Mouse (Mus musculus): ENCODE results near the gene Fem1a. TPM values are rescaled to one million over a fixed set of nuclear protein-coding genes. Genes with fewer than 3 reads are reported as not detected.

Fem1a gene
- 14.0 and 16.3 TPM in 2 replicates for polyA plus RNA-seq (2015; fragmentation: Nextera tagmentation; extraction: Ambion mirVana)

GRCm38 (mm10) chr17:56256239-56256881 lies at the start of gene Fem1a:
Gene Fem1a, plus strand, starts transcription at chr17:56256810.

GRCm38 (mm10) chr17:56218377-56219191 lies 38.0 kb upstream of the Fem1a start, which contains the start of gene Dpp9:
Gene Dpp9, minus strand, starts transcription at chr17:56218905.

GRCm38 (mm10) chr17:56276643-56277566 lies 20.3 kb downstream of the Fem1a start, which contains the start of gene Ticam1:
Gene Ticam1, minus strand, starts transcription at chr17:56276786.

GRCm38 (mm10) chr17:56292531-56293222 lies 36.1 kb downstream of the Fem1a start, which contains the start of gene Plin3:
Gene Plin3, minus strand, starts transcription at chr17:56292873.

GRCm38 (mm10) chr17:56300186-56300585 lies 43.6 kb downstream of the Fem1a start, which contains the start of gene Arrdc5:
Gene Arrdc5, minus strand, starts transcription at chr17:56300286.

GRCm38 (mm10) chr17:56303160-56303846 lies 46.7 kb downstream of the Fem1a start, which contains the start of gene Uhrf1:
Gene Uhrf1, plus strand, starts transcription at chr17:56303321.

MicroRNA genes within 50 kb of the gene (microRNA counts, 519-probe panel; counts per million panel counts)
- microRNA mmu-miR-7b: 40.5 counts per million

Small RNA genes within 50 kb of the gene (microRNA-seq; reads per million reads assigned to microRNA genes)
- gene Mir7b: 1,565 reads per million, percentile 79 among the genes with 10 or more reads in this experiment

Other genes starting within 250 kb of the Fem1a start
- gene Sh3gl1, start 220.2 kb upstream of the Fem1a start, polyA plus RNA-seq (2015; fragmentation: Nextera tagmentation; extraction: Ambion mirVana): 80.6 and 84.8 TPM in 2 replicates
- gene Chaf1a, start 216.4 kb upstream of the Fem1a start, polyA plus RNA-seq (2015; fragmentation: Nextera tagmentation; extraction: Ambion mirVana): 2.8 and 3.3 TPM in 2 replicates
- gene Ubxn6, start 181.8 kb upstream of the Fem1a start, polyA plus RNA-seq (2015; fragmentation: Nextera tagmentation; extraction: Ambion mirVana): 64.8 and 72.3 TPM in 2 replicates
- gene Hdgfl2, start 177.2 kb upstream of the Fem1a start, polyA plus RNA-seq (2015; fragmentation: Nextera tagmentation; extraction: Ambion mirVana): 97.5 and 111 TPM in 2 replicates
- gene Plin4, start 147.0 kb upstream of the Fem1a start, polyA plus RNA-seq (2015; fragmentation: Nextera tagmentation; extraction: Ambion mirVana): 0.09 and 0.15 TPM in 2 replicates
- gene Plin5, start 139.2 kb upstream of the Fem1a start, polyA plus RNA-seq (2015; fragmentation: Nextera tagmentation; extraction: Ambion mirVana): 3.1 and 3.5 TPM in 2 replicates
- 0.37 and 1.8 TPM in 2 replicates for gene Lrg1, start 134.8 kb upstream of the Fem1a start, polyA plus RNA-seq (2015; fragmentation: Nextera tagmentation; extraction: Ambion mirVana)
- 17.3 and 18.0 TPM in 2 replicates for gene Sema6b, start 116.5 kb upstream of the Fem1a start, polyA plus RNA-seq (2015; fragmentation: Nextera tagmentation; extraction: Ambion mirVana)
- 7.9 and 9.2 TPM in 2 replicates for gene Tnfaip8l1, start 94.3 kb upstream of the Fem1a start, polyA plus RNA-seq (2015; fragmentation: Nextera tagmentation; extraction: Ambion mirVana)
- gene Mydgf, start 72.9 kb upstream of the Fem1a start, polyA plus RNA-seq (2015; fragmentation: Nextera tagmentation; extraction: Ambion mirVana): 92.3 and 100 TPM in 2 replicates
- 18.7 and 21.4 TPM in 2 replicates for gene Dpp9, start 37.9 kb upstream of the Fem1a start, polyA plus RNA-seq (2015; fragmentation: Nextera tagmentation; extraction: Ambion mirVana)
- 1.3 and 1.8 TPM in 2 replicates for gene Ticam1, start 20.0 kb downstream of the Fem1a start, polyA plus RNA-seq (2015; fragmentation: Nextera tagmentation; extraction: Ambion mirVana)
- 16.5 and 18.8 TPM in 2 replicates for gene Plin3, start 36.1 kb downstream of the Fem1a start, polyA plus RNA-seq (2015; fragmentation: Nextera tagmentation; extraction: Ambion mirVana)
- not detected in 2 replicates for gene Arrdc5, start 43.5 kb downstream of the Fem1a start, polyA plus RNA-seq (2015; fragmentation: Nextera tagmentation; extraction: Ambion mirVana)
- 6.1 and 7.9 TPM in 2 replicates for gene Uhrf1, start 46.5 kb downstream of the Fem1a start, polyA plus RNA-seq (2015; fragmentation: Nextera tagmentation; extraction: Ambion mirVana)
- 37.5 and 43.7 TPM in 2 replicates for gene Kdm4b, start 69.3 kb downstream of the Fem1a start, polyA plus RNA-seq (2015; fragmentation: Nextera tagmentation; extraction: Ambion mirVana)
- 159 and 196 TPM in 2 replicates for gene Ptprs, start 219.7 kb downstream of the Fem1a start, polyA plus RNA-seq (2015; fragmentation: Nextera tagmentation; extraction: Ambion mirVana)

All from neural tube, postnatal 0 days (tissue).